Mouse (Mus musculus) limb, embryonic 14.5 days (tissue): ENCODE data around the gene Scgb2b20. TPM values are rescaled to one million over a fixed set of nuclear protein-coding genes. Genes with fewer than 3 reads are reported as not detected.
"Not testable (repeated sequence)": the region's sequence is repeated elsewhere in the genome, so short reads cannot be mapped to it uniquely, and the experiment has no call there.

Experiments
- ATAC-seq: fragments of 200-750 bp; cut with Nextera tagmentation; 2 replicates; pipeline ENCODE4 v1.8.0; 2017; ENCODE audit warnings: low read depth, moderate number of reproducible peaks, moderate TSS enrichment; ENCODE audit not compliant: low FRiP score
- DNase-seq: peaks from one replicate; pipeline ENCODE4 v3.0.0-alpha.2; 2015; ENCODE audit warnings: low spot score
- H3K27ac ChIP-seq: fragments of 300-500 bp; sonication (generic); replicated peaks from 2 replicates; pipeline ENCODE4 v1.5.1; 2014; ENCODE audit warnings: low read depth, mild to moderate bottlenecking, low read length, moderate library complexity, mixed read lengths
- H3K27me3 ChIP-seq: fragments of 300-500 bp; sonication (generic); 2 replicates; pipeline ENCODE4 v1.6.1; 2014; ENCODE audit warnings: low read length, mixed read lengths; ENCODE audit not compliant: control insufficient read depth, insufficient read depth
- H3K36me3 ChIP-seq: fragments of 300-500 bp; sonication (generic); 2 replicates; pipeline ENCODE4 v1.6.1; 2014; ENCODE audit warnings: mild to moderate bottlenecking, low read length, moderate library complexity, mixed read lengths; ENCODE audit not compliant: control insufficient read depth, insufficient read depth
- H3K4me1 ChIP-seq: fragments of 300-500 bp; sonication (generic); 2 replicates; pipeline ENCODE4 v1.6.1; 2014; ENCODE audit warnings: antibody characterized with exemption, low read length, mixed read lengths; ENCODE audit not compliant: control insufficient read depth, insufficient read depth
- H3K4me2 ChIP-seq: fragments of 300-500 bp; sonication (generic); replicated peaks from 2 replicates; pipeline ENCODE4 v1.6.1; 2014; ENCODE audit warnings: low read depth, mild to moderate bottlenecking, low read length, moderate library complexity; ENCODE audit not compliant: severe bottlenecking
- H3K4me3 ChIP-seq: fragments of 300-500 bp; sonication (generic); replicated peaks from 2 replicates; pipeline ENCODE4 v1.5.1; 2014; ENCODE audit warnings: low read length
- H3K9ac ChIP-seq: fragments of 300-500 bp; sonication (generic); 2 replicates; pipeline ENCODE4 v1.6.1; 2014; ENCODE audit warnings: mild to moderate bottlenecking, low read depth, low read length, moderate library complexity; ENCODE audit not compliant: severe bottlenecking
- H3K9me3 ChIP-seq: fragments of 300-500 bp; sonication (generic); 2 replicates; pipeline ENCODE4 v1.6.1; 2016; ENCODE audit warnings: low read length; ENCODE audit not compliant: control insufficient read depth
- POLR2A ChIP-seq: fragments of 200-500 bp; IDR thresholded peaks from 2 replicates; pipeline ENCODE4 v1.8.0; 2012; ENCODE audit warnings: inconsistent platforms, mild to moderate bottlenecking, moderate library complexity, borderline replicate concordance; ENCODE audit not compliant: insufficient read depth, insufficient read length; ENCODE audit errors: extremely low read depth
- whole genome bisulfite sequencing: fragments of 180-500 bp; shearing (Covaris S2); extraction: QIAGEN DNeasy Blood & Tissue Kit; methylation state at CpG from one replicate; pipeline ENCODE4 v1.1.7; 2014; 5-methylcytosine and 5-hydroxymethylcytosine counted together
- polyA plus RNA-seq, 2 experiments: library from polyadenylated mRNA; depleted of rRNA in 1 of 2; stranded (reverse) in 1 of 2; unstranded in 1 of 2; fragments of >200 nt; fragmentation: Nextera tagmentation in 1 of 2; extraction: Ambion mirVana in 1 of 2; gene quantifications; 2 replicates each; pipeline versions ENCODE4 v1.2.1 to v1.2.3; 2012 to 2014

Scgb2b20 gene
- polyA plus RNA-seq (2012; rRNA removed) = not detected in 2 replicates
- not detected in 2 replicates for polyA plus RNA-seq (2014; fragmentation: Nextera tagmentation; extraction: Ambion mirVana)

GRCm38 (mm10) chr7:33366222-33366621, at the start of gene Scgb2b20:
Gene Scgb2b20 (minus strand): TSS chr7:33366322.
- H3K27me3 ChIP-seq, H3K9ac ChIP-seq, H3K4me2 ChIP-seq, H3K9me3 ChIP-seq, H3K4me3 ChIP-seq, H3K27ac ChIP-seq, H3K36me3 ChIP-seq, DNase-seq, H3K4me1 ChIP-seq, ATAC-seq: not testable (repeated sequence)
- WGBS = 88% methylated on average over 2 of the region's 2 CpGs

GRCm38 (mm10) chr7:33409681-33410080, 43.6 kb upstream of the Scgb2b20 start:
- 45% methylated on average over 1 of the region's 1 CpGs for WGBS
- not testable (repeated sequence) for H3K4me3 ChIP-seq, DNase-seq, H3K4me2 ChIP-seq, H3K9ac ChIP-seq, ATAC-seq, H3K27me3 ChIP-seq, H3K36me3 ChIP-seq, H3K9me3 ChIP-seq, H3K4me1 ChIP-seq, H3K27ac ChIP-seq

GRCm38 (mm10) chr7:33401650-33402049, 35.5 kb upstream of the Scgb2b20 start:
- H3K4me3 ChIP-seq = no peak overlapping the region
- no peak overlapping the region for H3K9ac ChIP-seq
- no peaks in the 10 kb centered on the region for H3K36me3 ChIP-seq
- no peaks in the 10 kb centered on the region for H3K4me1 ChIP-seq
- H3K9me3 ChIP-seq = no peaks in the 10 kb centered on the region
- no peak for TF ChIP-seq POLR2A
- 88% methylated on average over 1 of the region's 1 CpGs for WGBS
- no peak for DNase-seq
- H3K27ac ChIP-seq = no peak overlapping the region
- ATAC-seq = no peak
- no peaks in the 10 kb centered on the region for H3K27me3 ChIP-seq
- no peak overlapping the region for H3K4me2 ChIP-seq

- H3K4me1 ChIP-seq, H3K36me3 ChIP-seq, ATAC-seq, H3K27ac ChIP-seq, H3K27me3 ChIP-seq, H3K9me3 ChIP-seq, H3K9ac ChIP-seq, H3K4me2 ChIP-seq, DNase-seq, H3K4me3 ChIP-seq: not testable (repeated sequence)
These were observed 33.6 kb upstream of the Scgb2b20 start for GRCm38 (mm10) chr7:33399749-33400148.

GRCm38 (mm10) chr7:33372934-33373333, 6.8 kb upstream of the Scgb2b20 start, which contains the start of gene Scgb1b20:
Gene Scgb1b20 (plus strand): TSS chr7:33373234.
- not testable (repeated sequence) for DNase-seq, H3K27ac ChIP-seq, H3K27me3 ChIP-seq, H3K9ac ChIP-seq, ATAC-seq, H3K9me3 ChIP-seq, H3K4me1 ChIP-seq, H3K4me3 ChIP-seq, H3K36me3 ChIP-seq, H3K4me2 ChIP-seq
- 88% methylated on average over 4 of the region's 4 CpGs for WGBS

Other genes with a start within 250 kb of the Scgb2b20 start
- not detected in 2 replicates for gene Scgb2b18, start 192.5 kb downstream of the Scgb2b20 start, polyA plus RNA-seq (2012; rRNA removed)
- not detected in 2 replicates for gene Scgb2b18, start 192.5 kb downstream of the Scgb2b20 start, polyA plus RNA-seq (2014; fragmentation: Nextera tagmentation; extraction: Ambion mirVana)
- gene Scgb1b18, start 180.8 kb downstream of the Scgb2b20 start, polyA plus RNA-seq (2012; rRNA removed) = not detected in 2 replicates
- gene Scgb1b18, start 180.8 kb downstream of the Scgb2b20 start, polyA plus RNA-seq (2014; fragmentation: Nextera tagmentation; extraction: Ambion mirVana) = not detected in 2 replicates
- gene Scgb2b19, start 86.0 kb downstream of the Scgb2b20 start, polyA plus RNA-seq (2012; rRNA removed) = not detected in 2 replicates
- gene Scgb2b19, start 86.0 kb downstream of the Scgb2b20 start, polyA plus RNA-seq (2014; fragmentation: Nextera tagmentation; extraction: Ambion mirVana) = not detected in 2 replicates
- gene Scgb1b19, start 79.0 kb downstream of the Scgb2b20 start, polyA plus RNA-seq (2012; rRNA removed) = not detected in 2 replicates
- not detected in 2 replicates for gene Scgb1b19, start 79.0 kb downstream of the Scgb2b20 start, polyA plus RNA-seq (2014; fragmentation: Nextera tagmentation; extraction: Ambion mirVana)
- not detected in 2 replicates for gene Scgb1b20, start 6.9 kb upstream of the Scgb2b20 start, polyA plus RNA-seq (2012; rRNA removed)
- gene Scgb1b20, start 6.9 kb upstream of the Scgb2b20 start, polyA plus RNA-seq (2014; fragmentation: Nextera tagmentation; extraction: Ambion mirVana) = not detected in 2 replicates
- gene Scgb2b21, start 154.1 kb upstream of the Scgb2b20 start, polyA plus RNA-seq (2012; rRNA removed) = not detected in 2 replicates
- not detected in 2 replicates for gene Scgb2b21, start 154.1 kb upstream of the Scgb2b20 start, polyA plus RNA-seq (2014; fragmentation: Nextera tagmentation; extraction: Ambion mirVana)